Mouse (Mus musculus) kidney, postnatal 14 days (tissue): ENCODE results near the gene Rasl10b.

Experiments used
- DNase-seq: peaks from one replicate; pipeline ENCODE4 v3.0.0; 2022; ENCODE audit warnings: mixed read lengths

Rasl10b gene

DNA sequence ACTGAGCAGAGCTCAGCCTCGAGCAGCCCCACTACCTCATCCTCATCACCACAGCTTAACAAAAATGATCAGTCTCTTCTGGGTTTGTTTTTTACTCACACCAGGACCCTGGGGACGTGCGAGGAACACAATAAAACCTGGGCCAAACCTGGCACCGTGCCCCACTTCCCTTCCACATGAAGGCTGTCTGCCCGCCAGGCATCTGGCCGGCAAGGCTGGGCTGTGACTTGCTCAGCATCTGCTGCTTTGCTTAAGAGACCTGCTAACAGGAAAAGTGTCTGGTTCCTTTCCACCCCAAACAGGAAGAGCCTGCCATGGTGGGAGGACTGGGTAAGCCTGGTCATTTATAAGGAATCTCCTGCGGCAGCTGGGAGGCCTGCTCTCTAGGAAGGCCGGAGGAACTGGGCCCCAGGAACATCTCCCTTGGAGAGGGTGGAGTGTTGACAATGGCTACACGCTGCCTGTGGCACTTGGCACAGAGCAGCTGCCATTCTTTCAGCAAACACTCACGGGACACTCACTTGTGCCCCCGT, 58.2 kb downstream of the Rasl10b start:
- DNase-seq, result peak; percentile 89

DNA sequence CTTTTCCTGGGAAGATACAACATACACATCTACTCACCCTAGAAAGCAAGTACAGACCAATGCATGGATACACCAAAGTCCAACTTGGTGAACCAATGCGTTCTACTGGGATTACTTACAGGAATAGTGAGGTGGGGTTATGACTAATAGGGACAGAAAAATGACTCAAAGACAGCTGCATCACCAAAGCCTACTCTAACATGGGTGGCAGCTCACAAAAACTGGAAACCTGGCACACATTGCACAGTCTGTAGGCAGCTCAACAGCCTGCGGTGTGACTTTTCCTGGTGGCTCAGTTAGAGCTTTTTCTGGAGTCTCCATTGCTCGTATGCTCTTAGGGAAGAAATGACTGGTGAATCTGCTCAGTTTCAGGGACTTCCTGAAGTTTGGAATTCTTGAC, 59.8 kb downstream of the Rasl10b start:
- no peak for DNase-seq
